Mouse (Mus musculus): ENCODE data around the gene Srbd1.

Srbd1 gene

DNA sequence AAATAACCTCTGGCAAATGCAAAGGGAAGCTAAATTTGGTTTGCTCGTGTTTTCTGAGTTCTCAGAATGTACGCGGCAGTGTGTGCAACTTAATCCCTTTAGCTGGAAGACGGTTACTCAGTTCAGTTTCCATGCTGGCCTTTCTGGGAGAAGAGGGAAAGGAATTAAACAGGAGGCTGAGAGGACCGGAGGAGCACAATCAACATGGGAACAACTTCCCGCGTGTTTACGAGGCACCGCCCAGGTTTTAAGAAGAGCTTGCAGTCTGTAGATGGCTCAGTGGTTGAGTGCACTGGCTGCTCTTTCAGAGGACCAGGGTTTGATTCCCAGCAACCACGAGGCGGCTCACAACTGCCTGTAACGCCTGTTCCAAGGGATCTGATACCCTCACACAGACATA is 109.8 kb downstream of the Srbd1 start:
- DNase-seq (ENCODE audit: low read depth, low spot score), result peak; percentile 59

DNA sequence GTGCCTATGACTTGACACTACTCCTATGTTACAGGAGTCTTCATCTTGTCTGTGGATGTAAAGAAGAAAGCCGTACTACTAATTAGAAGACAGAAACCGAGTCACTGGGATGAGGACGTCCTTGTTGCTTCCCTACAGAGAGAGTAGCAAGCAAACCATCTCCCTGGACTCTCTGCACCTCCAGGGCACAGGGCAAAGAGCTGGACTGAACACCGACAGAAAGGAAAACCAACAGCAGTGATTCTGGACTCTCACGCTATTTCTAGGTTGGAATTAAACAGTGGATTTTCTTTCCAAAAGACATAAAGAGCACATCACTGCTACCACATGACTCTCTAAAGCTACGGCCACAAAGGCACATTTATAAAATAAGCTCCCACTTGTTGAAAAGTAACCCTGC is 110.3 kb downstream of the Srbd1 start:
- DNase-seq (ENCODE audit: low read depth, low spot score), result no peak

DNA sequence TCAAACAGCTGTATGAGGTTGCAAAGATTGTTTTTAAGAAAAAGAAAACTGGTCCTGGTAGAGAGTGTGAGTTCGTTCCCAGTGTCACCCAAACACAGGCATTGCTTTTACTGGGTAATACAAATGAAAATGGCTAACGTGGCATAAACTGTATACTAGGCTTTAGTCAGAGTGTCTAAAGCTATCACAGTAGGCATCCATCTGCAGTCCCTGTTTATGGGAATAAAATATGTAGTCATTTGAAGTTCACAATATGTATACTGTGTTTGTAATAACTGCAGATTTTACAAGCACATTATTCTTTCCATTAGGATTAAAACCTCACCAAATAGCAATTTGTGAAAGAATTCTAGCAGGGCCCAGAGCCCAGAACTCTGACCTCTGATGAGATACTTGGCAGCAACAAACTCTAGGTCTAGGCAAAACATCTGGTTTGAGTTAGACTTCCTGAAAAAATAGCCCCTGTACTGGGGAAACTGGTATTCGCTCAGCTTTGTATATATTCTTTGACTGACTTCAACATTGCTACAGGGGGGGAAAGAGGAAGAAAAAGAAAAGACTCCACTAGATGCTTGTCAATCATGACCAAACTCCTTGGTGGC is 112.8 kb downstream of the Srbd1 start:
- DNase-seq (ENCODE audit: low read depth, low spot score), result no peak

DNA sequence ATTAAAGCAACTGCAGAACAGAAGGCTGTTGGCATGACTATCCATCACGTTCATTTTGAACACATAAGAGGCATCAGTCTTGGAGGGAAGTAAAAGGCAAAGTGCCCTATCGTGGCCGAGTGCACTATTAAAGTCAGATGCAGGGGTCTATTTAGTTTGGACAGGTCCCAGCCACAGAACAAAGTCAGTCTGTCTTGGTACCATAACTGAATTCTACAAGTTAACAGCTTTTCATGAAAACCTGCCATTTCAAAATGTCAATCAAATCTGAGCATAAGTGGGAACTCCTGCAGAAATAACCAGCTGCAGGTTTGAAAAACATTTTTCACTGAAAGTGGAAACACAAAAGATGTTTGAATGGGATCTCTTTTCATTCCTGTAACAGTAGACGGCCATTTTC is 115.0 kb downstream of the Srbd1 start:
- no peak for DNase-seq (ENCODE audit: low read depth, low spot score)

DNA sequence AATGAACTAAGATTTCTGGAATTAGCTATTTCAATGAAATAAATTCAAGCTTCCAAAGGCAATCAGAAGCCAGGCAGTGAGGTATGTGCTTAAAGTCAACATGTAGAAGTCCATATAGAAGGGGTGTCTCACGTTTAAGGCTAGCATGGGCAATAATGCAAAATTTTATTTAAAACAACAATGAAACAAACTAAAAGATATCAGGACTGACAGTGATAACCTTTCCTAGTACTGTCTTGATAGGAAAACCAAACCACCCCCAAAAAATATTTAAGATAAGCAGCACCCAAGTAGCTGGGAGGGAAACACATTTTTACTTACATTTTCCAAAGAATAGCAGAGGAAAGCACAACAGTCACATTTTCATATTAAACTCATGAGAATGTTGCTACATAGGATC is 115.8 kb downstream of the Srbd1 start:
- no peak for DNase-seq (ENCODE audit: low read depth, low spot score)

DNA sequence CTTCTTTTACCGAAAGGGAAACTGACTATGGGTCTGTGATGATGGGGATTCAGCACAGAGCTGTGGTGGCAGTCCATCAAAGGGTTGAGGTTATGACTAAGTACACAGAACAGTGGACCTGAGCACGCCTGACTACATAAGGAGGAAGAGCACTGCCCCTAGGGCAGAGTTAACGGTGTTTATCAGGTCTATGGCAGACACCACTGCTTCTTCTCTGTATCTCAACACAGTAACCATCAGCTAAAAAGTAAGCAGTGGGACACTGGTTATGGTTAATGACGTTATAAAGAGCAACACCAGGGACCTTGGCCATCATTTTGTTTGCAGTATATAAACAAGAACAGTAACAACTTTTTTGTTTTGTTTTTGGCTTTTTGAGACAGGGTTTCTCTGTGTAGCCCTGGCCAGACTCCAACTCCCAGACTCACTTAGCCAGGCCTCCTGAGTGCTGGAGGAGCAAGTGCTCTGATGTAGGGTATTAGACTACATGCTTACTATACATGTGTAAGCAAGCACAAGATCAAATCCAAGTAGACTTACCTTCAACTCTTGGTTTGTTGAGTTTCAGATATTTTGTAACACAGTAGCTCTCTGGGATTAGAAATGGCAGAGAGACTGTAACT is 117.3 kb downstream of the Srbd1 start:
- no peak for DNase-seq (ENCODE audit: low read depth, low spot score)

DNA sequence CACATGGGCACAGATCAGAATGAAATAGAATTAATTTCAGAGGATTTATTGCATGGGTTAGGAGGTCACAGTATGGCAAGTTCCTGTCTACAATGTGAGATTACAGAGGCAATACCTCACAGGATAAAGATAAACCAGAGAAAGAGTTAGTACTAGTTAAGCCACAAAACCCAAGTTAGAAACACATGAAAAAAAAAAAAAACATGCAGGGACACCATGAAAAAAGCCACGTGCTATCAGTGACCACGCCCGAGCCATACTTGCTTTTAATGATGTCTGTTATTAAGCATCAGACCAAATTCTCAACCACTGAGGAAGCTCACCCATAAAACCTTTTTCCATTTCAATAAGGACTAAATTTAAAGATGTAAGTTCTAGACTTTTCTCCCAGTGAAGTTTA is 120.4 kb downstream of the Srbd1 start:
- DNase-seq (ENCODE audit: low read depth, low spot score), result no peak

DNA sequence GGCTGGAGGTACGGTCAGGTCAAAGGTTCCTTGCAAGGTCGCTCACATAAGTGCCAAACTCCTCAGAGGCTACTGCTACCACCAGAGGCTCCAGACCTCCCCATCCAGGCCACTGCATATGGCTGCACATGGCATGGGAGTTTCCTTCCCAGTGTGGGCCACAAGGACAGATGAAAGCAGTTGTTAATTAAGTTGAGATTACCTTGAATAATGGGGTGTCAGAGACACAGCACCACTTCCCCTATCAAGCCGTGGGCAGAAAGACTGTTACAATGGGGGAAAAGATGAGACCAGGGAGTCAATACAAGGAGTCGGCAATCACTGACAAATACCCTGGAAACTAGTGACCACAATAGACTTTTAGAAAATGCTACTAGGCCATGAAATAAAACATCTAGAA is 122.6 kb downstream of the Srbd1 start:
- DNase-seq (ENCODE audit: low read depth, low spot score), result no peak

DNA sequence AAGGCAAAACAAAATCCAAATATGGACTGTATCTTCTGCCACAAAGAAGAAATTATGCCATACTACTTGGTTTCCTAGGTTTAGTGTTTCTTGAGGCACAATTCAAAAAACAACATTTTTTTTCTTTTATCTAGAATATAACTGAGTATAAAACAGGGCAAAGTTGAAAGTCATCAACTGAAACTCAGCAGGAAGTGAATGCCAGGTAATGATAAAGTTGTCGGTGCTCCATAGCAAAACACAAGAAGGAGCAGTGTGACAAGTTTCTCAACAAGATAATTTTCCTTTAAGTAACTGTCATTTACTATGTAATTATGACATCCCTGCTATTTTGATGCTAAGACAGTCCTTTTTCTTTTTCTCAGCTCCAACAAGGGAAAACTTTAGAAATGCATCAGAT is 123.2 kb downstream of the Srbd1 start:
- DNase-seq (ENCODE audit: low read depth, low spot score), result no peak

DNA sequence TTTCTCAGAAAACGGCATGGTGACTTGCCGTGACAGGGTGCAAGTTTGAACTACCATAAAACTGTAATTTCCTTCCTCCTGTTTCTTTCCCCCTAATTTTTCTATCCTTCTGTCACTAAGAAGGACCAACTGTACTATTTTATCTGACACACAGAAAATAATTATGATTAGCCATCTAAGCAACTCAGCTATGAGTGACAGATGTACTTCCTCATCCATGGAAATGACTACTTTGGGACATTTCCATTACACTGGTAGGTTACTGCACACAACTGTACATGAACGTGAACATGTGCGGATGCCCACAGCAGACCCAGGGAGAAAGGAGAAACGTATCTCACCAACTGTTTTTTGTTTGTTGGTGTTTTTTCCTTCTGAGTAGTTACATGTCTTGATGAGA is 123.7 kb downstream of the Srbd1 start:
- DNase-seq (ENCODE audit: low read depth, low spot score), result no peak

DNA sequence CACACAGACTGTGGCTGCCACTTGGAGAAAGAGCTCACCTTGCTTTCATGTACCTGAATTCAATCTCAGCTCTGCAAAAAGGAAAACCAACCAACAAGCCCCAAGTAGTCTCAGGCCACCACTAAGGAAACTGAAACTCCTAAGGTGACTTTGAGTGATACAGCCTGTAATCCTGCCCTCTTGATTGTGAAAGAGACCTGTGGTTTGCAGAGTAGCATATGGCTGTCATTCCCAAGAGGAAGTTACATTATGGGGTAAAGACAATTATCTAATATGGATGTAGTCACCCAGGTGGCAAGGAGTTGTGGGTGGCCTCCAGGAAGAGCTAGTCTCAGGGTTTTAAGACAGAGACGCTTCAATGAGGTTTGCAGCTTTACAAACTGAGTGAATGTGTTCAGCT is 125.2 kb downstream of the Srbd1 start:
- no peak for DNase-seq (ENCODE audit: low read depth, low spot score)

DNA sequence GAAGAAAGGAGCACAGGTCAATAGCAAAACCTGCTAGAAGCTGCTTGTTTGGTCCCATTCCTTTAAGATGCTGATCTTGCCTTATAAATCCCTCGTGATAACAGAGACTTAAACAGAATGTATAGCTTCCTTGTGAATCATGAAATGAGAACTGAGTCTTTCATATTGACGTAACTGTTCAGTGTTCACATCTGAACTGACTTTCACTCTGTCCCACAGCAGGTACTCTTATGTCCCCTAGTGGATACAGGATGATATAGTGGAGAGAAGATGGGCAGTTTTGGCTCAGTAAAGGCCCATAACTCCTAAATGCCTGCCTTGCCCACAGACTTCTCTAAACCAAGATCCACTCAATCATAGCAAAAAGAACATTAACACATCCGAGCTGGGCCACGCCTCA is 130.7 kb downstream of the Srbd1 start:
- no peak for DNase-seq (ENCODE audit: low read depth, low spot score)

DNA sequence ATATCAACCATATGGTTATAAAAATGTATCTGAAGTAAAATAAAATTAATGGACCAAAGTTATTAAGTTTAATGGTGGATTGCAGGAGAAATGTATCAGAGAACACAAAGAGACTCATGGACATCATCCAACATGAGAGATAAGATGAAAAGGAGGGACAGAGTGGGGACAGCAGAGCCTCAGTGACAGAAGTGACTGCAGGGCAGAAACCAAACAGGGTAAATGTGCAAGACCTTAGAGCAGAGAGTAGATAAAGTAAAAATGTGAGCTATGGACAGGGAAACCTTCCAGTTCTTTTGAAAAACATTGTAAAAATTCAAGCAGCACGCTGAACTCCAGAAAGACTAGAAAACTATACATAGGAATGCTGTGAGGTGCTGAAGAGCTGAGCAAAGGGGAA is 132.4 kb downstream of the Srbd1 start:
- DNase-seq (ENCODE audit: low read depth, low spot score), result no peak

DNA sequence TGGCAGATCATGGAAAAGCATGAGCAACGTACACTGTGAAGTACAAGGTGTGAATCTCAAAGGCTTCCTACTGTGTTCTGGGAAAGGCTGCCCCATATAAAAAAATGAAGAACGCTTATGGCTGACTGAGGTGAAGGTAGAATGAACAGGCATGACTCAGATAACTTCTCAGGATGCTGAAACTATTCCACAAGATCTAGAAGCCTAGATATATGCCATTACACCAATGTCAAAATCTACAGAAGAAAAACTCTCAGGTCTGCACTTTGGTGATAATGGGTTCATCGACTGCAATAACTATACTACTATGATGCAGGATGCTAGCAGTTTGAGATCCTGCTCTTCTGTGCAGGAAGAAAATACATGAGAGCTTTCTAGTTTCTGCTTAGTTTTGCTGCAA is 133.1 kb downstream of the Srbd1 start:
- DNase-seq (ENCODE audit: low read depth, low spot score), result no peak

DNA sequence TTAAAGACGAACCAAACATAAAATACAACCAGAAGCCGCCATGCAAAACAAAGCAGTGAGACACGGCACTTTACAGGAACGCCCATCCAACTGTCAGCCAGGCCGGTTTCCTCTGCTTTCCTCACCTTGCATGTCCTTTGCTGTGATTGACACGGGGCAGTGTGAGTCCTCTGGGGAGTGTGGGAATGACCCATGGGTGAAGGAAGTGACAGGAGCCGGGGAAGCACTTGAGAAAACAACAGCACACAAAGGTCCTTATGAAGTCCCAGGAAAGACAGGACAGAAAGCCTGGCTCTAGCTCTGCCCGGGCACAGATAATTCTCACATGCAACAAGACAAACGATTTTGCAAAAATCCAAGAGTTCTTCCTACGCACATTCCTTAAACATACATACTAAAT is 136.6 kb downstream of the Srbd1 start:
- peak; percentile 26 for DNase-seq (ENCODE audit: low read depth, low spot score)

DNA sequence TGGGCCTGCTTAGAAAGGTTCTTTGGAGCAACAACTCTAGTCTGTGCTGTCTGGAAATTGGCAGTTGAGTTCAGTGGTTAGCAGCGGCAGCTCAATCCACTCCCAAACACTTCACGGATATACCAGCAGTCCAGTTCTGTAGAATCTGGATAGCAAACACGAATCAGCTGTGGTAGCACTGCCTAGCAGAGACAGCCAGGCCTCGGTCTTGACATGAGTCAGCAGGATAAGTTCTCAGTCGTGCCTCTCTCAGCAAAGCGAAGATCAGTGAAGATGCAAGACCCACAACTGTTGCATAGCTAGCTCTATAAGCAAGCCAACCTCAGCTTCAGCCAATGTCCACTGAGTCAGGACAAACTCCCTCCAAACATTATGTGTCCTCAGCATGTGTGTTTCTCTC is 142.9 kb downstream of the Srbd1 start:
- no peak for DNase-seq (ENCODE audit: low read depth, low spot score)

DNA sequence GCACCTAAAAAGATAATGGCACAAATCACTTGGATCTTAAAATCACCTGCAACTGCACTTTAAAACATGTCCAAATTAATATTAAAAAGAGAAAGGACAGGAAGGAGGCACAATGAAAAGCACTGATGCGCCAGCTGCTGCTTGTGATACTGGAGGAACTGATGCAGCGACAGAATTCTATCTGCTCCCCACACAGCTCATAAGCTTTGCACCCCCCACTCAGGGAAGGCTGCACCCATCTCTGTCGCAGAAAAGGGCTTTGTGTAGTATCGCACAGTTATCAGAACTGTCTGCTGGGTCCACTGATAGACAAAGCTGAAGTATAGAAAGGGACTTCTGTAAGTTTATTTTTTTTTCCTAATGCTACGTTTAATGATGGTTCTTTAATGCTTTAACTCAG is 143.3 kb downstream of the Srbd1 start:
- DNase-seq (ENCODE audit: low read depth, low spot score), result no peak

DNA sequence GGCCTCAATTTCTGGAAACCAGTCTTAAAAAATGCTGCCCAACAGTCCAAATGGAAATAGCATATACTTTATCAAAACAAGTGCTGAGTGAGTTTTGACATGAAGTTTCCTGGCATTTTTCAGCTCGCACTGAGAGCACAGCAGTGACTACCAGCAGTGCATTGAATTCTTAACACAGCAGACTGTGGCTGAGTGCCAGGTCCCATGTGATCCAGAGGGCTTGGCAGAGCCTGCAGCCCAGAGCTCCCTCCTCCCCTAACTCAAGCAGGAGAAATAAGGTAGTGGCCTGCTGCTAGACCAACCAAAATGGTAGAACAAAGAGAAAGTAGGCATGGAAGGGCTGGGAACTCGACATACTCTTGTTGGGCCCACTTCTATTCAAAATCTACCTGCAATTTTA is 149.2 kb downstream of the Srbd1 start:
- no peak for DNase-seq (ENCODE audit: low read depth, low spot score)

DNA sequence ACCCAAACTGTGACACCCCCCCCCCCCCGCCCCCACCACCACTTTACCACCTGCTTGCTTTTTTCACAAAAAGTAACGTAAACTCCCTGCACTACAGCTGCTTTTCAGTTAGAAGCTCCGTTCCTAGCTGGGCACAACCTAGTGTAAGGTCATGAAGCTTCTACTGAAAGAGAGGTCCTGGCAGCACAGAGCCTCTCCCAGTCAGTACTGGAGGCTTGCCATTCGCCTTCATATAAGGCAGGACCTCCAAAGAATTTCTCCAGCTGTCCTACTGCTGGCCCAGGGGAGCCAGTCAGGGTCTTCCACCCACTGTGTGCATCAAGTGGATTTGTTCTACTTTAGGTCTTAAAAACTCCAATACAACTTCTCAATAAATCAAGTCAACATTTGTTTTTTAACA is 149.9 kb downstream of the Srbd1 start:
- DNase-seq (ENCODE audit: low read depth, low spot score), result no peak

DNA sequence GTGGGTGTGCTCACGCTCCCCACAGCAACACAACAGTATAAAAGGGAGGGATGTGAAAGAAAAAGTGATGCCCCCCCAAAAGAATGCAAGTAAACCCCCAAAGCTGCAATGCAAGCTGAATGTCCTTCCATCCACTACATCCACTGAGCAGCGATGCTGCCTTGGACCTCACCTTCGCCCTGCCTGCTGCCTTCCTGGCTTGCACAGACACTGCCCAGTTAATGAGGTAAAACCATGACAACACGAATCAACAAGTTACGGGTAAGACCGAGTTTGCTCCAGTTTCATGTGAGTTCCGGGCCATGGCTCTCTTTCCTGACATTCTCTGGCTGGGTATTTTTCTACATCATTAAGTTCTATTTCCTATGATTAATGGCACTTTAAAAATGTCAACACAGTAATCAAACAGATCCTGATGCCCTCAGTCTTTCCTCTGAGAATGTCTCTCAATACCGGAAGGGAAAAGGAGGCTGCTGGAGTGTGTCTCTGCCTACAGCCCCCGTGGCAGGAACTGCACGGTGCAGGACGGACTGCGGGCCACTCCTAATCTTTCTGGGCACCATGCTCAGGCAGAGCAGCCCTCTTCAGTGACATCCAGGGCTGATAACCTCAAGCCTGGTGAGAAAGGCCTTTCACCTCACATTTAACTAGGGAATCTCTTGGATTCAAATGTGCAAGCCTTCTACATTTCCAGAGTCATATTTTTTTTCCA is 155.8 kb downstream of the Srbd1 start:
- no peak for DNase-seq (ENCODE audit: low read depth, low spot score)

DNA sequence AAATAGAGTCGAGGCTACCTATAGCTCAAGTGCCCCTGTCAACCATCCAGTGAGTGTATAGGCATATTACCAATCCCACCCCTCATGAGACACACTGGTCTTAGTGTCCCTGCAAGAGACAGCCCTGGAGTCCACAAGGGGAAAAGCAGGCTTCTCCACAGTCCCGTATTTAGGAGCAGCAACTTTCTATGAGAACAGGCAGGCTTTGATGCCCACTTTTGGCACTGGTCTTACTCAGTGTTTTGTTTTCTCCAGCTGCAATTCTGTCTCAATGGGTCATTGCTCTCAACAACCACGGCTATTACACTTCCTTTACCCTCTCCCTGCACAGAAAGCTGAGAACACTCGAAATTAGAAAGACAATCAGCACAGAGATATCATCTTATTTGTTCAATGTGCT is 157.4 kb downstream of the Srbd1 start:
- DNase-seq (ENCODE audit: low read depth, low spot score), result no peak

DNA sequence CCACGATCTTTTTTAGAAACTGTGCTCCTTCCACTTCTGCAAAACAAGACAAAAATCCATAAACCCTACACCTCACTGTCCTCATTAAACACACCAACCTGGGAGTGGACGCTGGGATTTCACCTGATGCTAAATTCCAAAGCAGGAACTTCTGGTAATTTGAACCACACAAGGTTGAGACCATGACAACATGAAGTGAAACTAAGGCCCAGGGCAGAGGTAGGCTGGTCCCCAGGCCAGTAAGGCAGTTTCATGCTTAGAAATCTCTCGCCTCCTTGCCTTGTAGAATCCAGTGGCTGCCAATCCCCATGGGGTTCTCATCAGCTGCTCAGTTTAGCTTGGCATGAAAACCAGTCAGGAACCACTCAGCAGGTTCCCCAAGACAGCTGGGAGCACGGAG is 158.4 kb downstream of the Srbd1 start:
- no peak for DNase-seq (ENCODE audit: low read depth, low spot score)

DNA sequence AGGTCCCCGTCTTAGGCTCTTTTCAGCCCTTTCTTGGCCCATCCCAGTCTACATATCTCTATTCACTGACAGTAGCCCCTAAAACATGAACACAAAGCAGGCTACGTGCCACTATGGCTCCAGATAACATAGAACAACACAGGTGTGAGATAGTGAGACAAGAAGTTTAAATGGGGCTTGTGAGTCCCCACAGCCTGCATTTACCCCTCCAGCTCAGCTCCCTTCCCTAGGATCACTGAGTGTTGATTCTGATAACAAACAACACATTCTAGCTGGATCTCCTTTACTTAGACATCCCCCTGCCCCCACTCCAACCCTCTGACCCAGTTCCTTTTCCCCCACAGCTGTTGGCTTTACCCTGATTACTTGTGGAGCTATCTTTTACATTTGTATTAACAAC is 158.8 kb downstream of the Srbd1 start:
- DNase-seq (ENCODE audit: low read depth, low spot score), result no peak
